32 mouse cellular contexts compared by ENCODE assay signal in genomic region chr10:43271318-43271717, GRCm38 (mm10). TPM values are rescaled to one million over a fixed set of nuclear protein-coding genes. Genes with fewer than 3 reads are reported as not detected.
DNase-seq lines count a peak whose midpoint lies in the region; ATAC-seq and TF ChIP-seq lines count a peak whose summit lies in the region.
"Had no signal": no experiment of that assay in that cellular context is flagged by ENCODE, and none has a peak within 500 bp of the region (broad histone marks: within the 10 kb centered on the region; RNA-seq: fewer than 3 reads in every experiment).

No protein-coding gene starts in this region.

- H3K27me3 ChIP-seq in kidney, embryonic 16.5 days (ENCODE audit: insufficient read depth, low read length): no peaks in the 10 kb centered on the region
- no peaks in the 10 kb centered on the region for H3K27me3 ChIP-seq in intestine, embryonic 15.5 days (replicated peaks)
- H3K27me3 ChIP-seq in small intestine, adult 2 months (ENCODE audit: control insufficient read depth, insufficient read depth, low read length): no peaks in the 10 kb centered on the region
- H3K27me3 ChIP-seq: embryonic facial prominence, embryonic 13.5 days; forebrain, embryonic 15.5 days; hindbrain, embryonic 13.5 days; limb, embryonic 13.5 days; liver, embryonic 15.5 days; megakaryocyte, embryonic 14.5 days; midbrain, embryonic 12.5 days; neural tube, embryonic 12.5 days; Patski had no signal

- H3K9me3 ChIP-seq in kidney, embryonic 16.5 days (ENCODE audit: low read length): no peaks in the 10 kb centered on the region
- H3K9me3 ChIP-seq in intestine, embryonic 15.5 days: no peaks in the 10 kb centered on the region
- H3K9me3 ChIP-seq: embryonic facial prominence, embryonic 13.5 days; forebrain, embryonic 15.5 days; hindbrain, embryonic 13.5 days; limb, embryonic 13.5 days; liver, embryonic 15.5 days; midbrain, embryonic 12.5 days; neural tube, embryonic 12.5 days had no signal

- no peak overlapping the region for H3K4me3 ChIP-seq in kidney, embryonic 16.5 days (ENCODE audit: low read length)
- no peak overlapping the region for H3K4me3 ChIP-seq in intestine, embryonic 15.5 days (replicated peaks)
- no peak overlapping the region for H3K4me3 ChIP-seq in small intestine, adult 2 months (ENCODE audit: low read depth, low read length)
- H3K4me3 ChIP-seq: embryonic facial prominence, embryonic 13.5 days; forebrain, embryonic 10.5 days; forebrain, embryonic 15.5 days; hindbrain, embryonic 13.5 days; left cerebral cortex, adult 2 months; limb, embryonic 13.5 days; liver, embryonic 15.5 days; megakaryocyte, embryonic 14.5 days; midbrain, embryonic 12.5 days; myocyte; neural tube, embryonic 12.5 days had no signal

- 71% methylated on average over 2 of the region's 2 CpGs for WGBS in kidney, embryonic 16.5 days
- 59% methylated on average over 2 of the region's 2 CpGs for WGBS in intestine, embryonic 15.5 days
- WGBS in small intestine, adult 2 months: 23% methylated on average over 2 of the region's 2 CpGs

- H3K9ac ChIP-seq in kidney, embryonic 16.5 days (replicated peaks; ENCODE audit: low read length): no peak overlapping the region
- H3K9ac ChIP-seq in intestine, embryonic 15.5 days: no peak overlapping the region
- H3K9ac ChIP-seq: embryonic facial prominence, embryonic 13.5 days; forebrain, embryonic 15.5 days; hindbrain, embryonic 13.5 days; limb, embryonic 13.5 days; liver, embryonic 15.5 days; midbrain, embryonic 12.5 days; neural tube, embryonic 12.5 days had no signal

- intact Hi-C loops in left cerebral cortex, postnatal 25 days (cut with DNase I): no loop called here

- no peak for ATAC-seq in kidney, embryonic 16.5 days (ENCODE audit: low FRiP score, low TSS enrichment)
- peak; percentile 97 for ATAC-seq in intestine, embryonic 15.5 days
- ATAC-seq: forebrain, embryonic 15.5 days; lung, postnatal 0 days; Patski had no signal

- no peak overlapping the region for H3K4me2 ChIP-seq in kidney, embryonic 16.5 days (replicated peaks; ENCODE audit: low read depth, low read length)
- no peak overlapping the region for H3K4me2 ChIP-seq in intestine, embryonic 15.5 days (replicated peaks)
- H3K4me2 ChIP-seq: embryonic facial prominence, embryonic 13.5 days; forebrain, embryonic 15.5 days; heart, embryonic 11.5 days; hindbrain, embryonic 13.5 days; limb, embryonic 13.5 days; liver, embryonic 15.5 days; midbrain, embryonic 12.5 days; neural tube, embryonic 12.5 days had no signal

- H3K27ac ChIP-seq in kidney, embryonic 16.5 days (ENCODE audit: low read length): no peak overlapping the region
- no peak overlapping the region for H3K27ac ChIP-seq in intestine, embryonic 15.5 days
- H3K27ac ChIP-seq in small intestine, adult 2 months (ENCODE audit: insufficient read depth, low read depth, low read length): peak overlapping the region; percentile 76
- H3K27ac ChIP-seq: embryonic facial prominence, embryonic 13.5 days; forebrain, embryonic 15.5 days; hindbrain, embryonic 13.5 days; left cerebral cortex, adult 2 months; limb, embryonic 13.5 days; liver, embryonic 15.5 days; neural tube, embryonic 12.5 days had no signal

- no peaks in the 10 kb centered on the region for H3K36me3 ChIP-seq in kidney, embryonic 16.5 days (ENCODE audit: insufficient read depth, low read length)
- no peaks in the 10 kb centered on the region for H3K36me3 ChIP-seq in intestine, embryonic 15.5 days
- H3K36me3 ChIP-seq in small intestine, adult 2 months (ENCODE audit: control insufficient read depth, insufficient read depth, low read length): no peaks in the 10 kb centered on the region
- H3K36me3 ChIP-seq: embryonic facial prominence, embryonic 13.5 days; forebrain, embryonic 10.5 days; forebrain, embryonic 15.5 days; hindbrain, embryonic 13.5 days; limb, embryonic 13.5 days; liver, embryonic 15.5 days; midbrain, embryonic 12.5 days; neural tube, embryonic 12.5 days had no signal

- TF ChIP-seq CTCF in small intestine, adult 2 months (IDR thresholded peaks at IDR 0.05; ENCODE audit: extremely low read depth, insufficient read length, insufficient replicate concordance, low read depth, low read length): no peak

- H3K4me1 ChIP-seq in kidney, embryonic 16.5 days (ENCODE audit: insufficient read depth, low read length): no peaks in the 10 kb centered on the region
- H3K4me1 ChIP-seq in intestine, embryonic 15.5 days (replicated peaks): 0 out of 2 replicates have a peak, but pooled peaks cover 3% of the 10 kb centered on the region
- H3K4me1 ChIP-seq in small intestine, adult 2 months (ENCODE audit: control insufficient read depth, insufficient read depth, insufficient read length, low read length): peaks cover 13% of the 10 kb centered on the region
- H3K4me1 ChIP-seq: embryonic facial prominence, embryonic 13.5 days; liver, embryonic 15.5 days; megakaryocyte, embryonic 14.5 days had no signal

- no peak for TF ChIP-seq POLR2A in small intestine, adult 2 months (IDR thresholded peaks at IDR 0.05; ENCODE audit: low read depth, low read length)

- peak; percentile 34 for DNase-seq in kidney, adult 11 months
- peak; percentile 29 for DNase-seq in kidney, postnatal 14 days
- DNase-seq in kidney, postnatal 4 days: no peak
- no peak for DNase-seq in left cerebral cortex, postnatal 25 days (ENCODE audit: low spot score in 2 of 2)
- no peak for DNase-seq in spleen, postnatal 4 days (ENCODE audit: low spot score in 2 of 2)
- DNase-seq: adrenal gland, postnatal 14 days; cerebellum, adult 11-12 months; cerebellum, adult 9-11 months; gastrocnemius, postnatal 25 days; heart, adult 18-20 months; heart, postnatal 4 days; lung, postnatal 4 days; right cerebral cortex, postnatal 4 days; thymus, adult 18-20 months; thymus, postnatal 25 days had no signal

RNA-seq across cellular contexts. Expression of gene Pdss2, which starts 50.0 kb away (rescaled TPM):
- polyA plus RNA-seq in kidney, embryonic 16.5 days (2015; fragmentation: Nextera tagmentation; extraction: Ambion mirVana): 16.4 and 18.0 TPM in 2 replicates
- 14.8 and 17.2 TPM in 2 replicates for polyA plus RNA-seq in intestine, embryonic 15.5 days (2015; fragmentation: Nextera tagmentation; extraction: Ambion mirVana)
- polyA plus RNA-seq in small intestine, adult 2 months (2012; rRNA removed): 9.0 and 10.5 TPM in 2 replicates
- 10 to 100 TPM; 14.8 to 15.7 TPM for total RNA-seq in left cerebral cortex, postnatal 25 days (2021)

Comparison
In these comparisons a context has a peak if more than half of its experiments do, and no peak if none do; other contexts are left out.
1. DNase-seq: peak in kidney, adult 11 months (single experiment) and kidney, postnatal 14 days (single experiment); none in kidney, postnatal 4 days (0 of 2), left cerebral cortex, postnatal 25 days (0 of 2) and spleen, postnatal 4 days (0 of 2).